Mouse (Mus musculus) T-helper 17 cell (primary cell): Measurements from ENCODE around the gene Slc25a38.

Experiments used
- in situ Hi-C, 2 experiments: fragments of 300-600 bp; cut with MboI, MseI; formaldehyde crosslinking; loops; 1 replicate in 1 of 2; 2 replicates in 1 of 2; pipeline ENCODE4 v1.15.1; 2025; ENCODE audit warnings: high pct_unique_total_duplicates in 2 of 2

The Slc25a38 gene

DNA sequence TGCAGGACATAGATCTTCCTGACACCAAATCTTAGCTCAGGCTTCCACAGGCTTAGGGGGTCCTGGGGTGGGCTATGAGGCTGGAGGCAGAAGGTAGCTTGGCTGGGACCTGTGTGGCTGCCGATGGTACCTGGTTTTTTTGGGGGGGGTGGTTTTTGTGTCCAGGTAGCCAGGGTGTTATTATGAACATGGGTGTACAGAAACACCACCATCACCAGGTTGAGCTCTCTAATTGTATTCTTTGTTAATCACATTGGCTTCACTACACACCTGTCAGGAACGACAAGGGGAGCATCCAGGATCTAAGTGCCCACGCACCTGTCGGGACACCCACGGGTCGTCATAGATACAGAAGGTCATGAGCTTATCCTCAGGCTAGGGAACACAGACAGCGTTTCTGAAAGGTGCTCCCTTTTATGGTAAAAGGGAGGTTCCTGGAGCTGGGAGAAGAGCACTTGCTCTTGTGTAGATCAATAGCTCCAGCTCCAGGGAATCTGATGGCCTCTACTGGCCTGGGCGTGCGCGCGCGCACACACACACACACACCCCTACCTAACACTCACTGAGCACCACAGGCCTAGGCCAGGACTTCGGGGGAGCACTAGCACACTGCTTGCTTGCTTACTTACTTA lies 24.5 kb downstream of the Slc25a38 start:
- in situ Hi-C loops: loop anchor here (5.0 to 25.0 kb wide), 2 partner anchors 38 to 872 kb away; no protein-coding TSS in a partner anchor

DNA sequence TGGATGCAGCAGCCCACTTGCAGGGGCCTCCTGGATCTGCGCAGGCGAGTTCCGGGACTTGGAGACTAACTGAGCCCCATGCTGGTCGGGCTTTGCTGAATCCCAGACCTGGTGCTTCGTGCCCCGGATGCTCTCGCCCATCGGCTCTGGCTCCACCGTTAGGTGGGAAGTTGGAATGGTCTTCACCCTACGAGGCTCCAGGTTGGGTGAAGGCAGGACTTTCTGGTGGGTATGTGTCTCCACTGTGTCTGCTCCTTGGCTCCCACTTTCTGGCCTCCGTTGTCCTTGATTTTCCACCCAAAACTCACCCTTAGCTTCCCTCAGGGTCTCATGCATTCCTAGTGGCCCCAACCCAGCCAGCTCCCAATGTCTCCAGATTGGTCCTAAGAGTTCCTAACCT lies 25.3 kb downstream of the Slc25a38 start:
- in situ Hi-C loops: loop anchor here (5.0 to 25.0 kb wide), 2 partner anchors 37 to 873 kb away; no protein-coding TSS in a partner anchor

DNA sequence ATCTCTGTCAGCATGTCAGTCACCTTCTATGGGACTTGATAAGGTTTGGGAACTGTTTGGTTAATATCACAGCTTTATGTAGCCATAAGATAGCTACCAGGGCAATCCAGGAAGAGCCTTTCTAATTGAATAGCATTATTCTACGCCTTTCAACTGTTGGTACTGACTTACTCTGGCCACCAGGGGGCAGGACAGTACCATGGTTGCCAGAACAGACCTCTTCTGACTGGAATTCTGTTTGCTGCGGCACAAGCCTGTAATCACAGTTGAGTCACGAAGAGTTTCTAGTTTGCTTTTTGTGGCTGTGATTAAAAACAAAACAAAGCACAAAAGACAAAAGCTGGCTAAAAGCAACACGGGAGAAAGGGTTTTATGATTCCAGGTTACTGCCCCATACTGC lies 30.5 kb downstream of the Slc25a38 start:
- in situ Hi-C loops: loop anchor here in 1 of 2 experiments (5.0 to 25.0 kb wide), 2 partner anchors 52 to 878 kb away; no protein-coding TSS in a partner anchor

DNA sequence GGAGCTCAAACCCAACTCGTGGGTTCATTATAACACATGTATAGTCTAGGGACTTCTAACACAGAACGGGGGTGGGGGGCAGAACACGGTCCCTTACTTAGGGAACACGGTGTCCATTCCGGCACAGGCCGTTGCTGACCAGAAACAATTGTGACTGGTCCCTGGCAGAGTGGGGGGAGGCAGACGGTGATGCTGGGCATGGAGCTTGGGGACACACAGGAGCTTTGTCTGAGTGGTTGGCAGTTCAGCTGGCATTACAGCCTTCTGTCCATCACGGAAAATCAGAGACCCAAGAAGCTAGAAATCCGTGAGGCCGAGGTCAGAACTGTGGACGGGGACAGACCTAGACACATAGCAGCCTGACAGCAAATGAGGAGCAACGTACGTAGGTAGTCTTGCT lies 34.3 kb downstream of the Slc25a38 start:
- in situ Hi-C loops: loop anchor here in 1 of 2 experiments (5.0 to 25.0 kb wide), 2 partner anchors 48 to 882 kb away; no protein-coding TSS in a partner anchor

DNA sequence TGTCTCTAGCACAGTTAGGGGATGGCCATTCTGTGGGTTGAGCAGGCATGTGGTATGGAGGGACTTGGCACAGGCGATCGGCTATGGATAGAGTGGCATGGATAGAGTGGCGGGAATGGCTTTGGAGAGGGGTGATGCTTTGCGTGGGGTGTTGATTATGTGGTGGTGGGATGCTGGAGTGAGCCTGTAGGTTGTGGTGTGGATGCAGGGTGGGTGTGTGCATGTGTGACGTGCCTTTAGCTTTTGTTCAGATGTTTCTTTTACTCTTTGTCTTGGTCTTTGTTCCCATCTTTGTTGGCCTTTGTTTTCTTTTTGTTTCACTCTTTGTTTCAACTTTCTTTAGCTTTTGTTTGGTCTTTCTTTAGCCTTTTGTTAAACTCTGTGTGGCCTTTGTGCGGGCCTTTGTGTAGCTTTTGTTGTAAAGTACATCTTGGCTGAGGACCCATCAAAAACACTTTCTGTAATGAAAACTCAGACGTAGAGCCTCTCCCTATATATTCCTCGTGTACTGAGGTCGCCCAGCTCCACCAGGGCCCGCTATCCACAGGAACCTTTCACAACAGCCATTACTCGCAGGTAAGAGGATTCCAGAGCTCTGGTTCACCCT lies 39.2 kb downstream of the Slc25a38 start, which contains the start of gene Mobp:
TSS of gene Mobp (plus strand) at position 486 of the 607 bp plus-strand sequence.
- in situ Hi-C loops: loop anchor here in 1 of 2 experiments (25.0 kb wide), 1 partner anchor 887 kb away; no protein-coding TSS in a partner anchor

DNA sequence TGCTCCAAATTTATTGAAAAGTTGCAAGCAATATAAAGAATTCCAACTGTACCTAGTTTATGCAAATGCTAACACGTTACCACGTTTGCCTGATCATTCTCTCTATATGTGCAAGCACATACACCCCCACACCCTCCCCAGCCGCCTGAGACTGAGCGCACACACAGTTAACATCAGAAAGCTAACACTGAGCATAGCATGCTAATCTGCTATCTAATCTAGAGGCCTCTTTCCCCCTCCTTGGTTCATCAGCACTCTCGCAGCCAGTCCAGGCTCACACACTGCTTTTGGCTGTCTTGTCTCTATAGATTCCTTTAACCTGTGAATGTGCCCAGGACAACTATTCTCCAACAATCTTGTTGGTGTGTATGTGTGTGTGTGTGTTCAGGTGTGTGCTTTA lies 41.0 kb downstream of the Slc25a38 start:
- in situ Hi-C loops: no loop called here

DNA sequence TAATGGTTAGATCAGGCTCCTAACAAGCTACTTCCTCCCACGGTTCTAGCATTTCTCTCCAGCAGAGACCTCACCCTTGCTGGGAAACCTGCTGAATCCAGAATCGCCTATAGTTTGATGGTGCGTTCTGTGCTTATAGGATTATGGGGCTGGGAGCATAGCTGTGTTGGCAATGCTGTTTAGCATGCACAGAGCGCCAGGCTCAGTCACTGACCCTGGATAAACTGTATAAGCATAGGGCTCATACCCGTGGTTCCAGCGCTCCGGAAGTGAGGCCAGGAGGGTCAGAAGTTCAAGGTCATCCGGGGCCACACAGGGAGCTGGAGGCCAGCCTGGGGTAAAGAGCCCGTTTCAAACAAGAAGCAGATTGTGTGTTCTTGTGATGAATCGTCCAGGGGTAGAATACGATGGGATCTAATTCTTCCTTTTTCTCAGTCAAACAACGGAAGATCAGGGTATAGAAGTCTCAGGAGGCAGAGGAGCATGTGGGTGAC lies 41.8 kb downstream of the Slc25a38 start:
- in situ Hi-C loops: no loop called here

DNA sequence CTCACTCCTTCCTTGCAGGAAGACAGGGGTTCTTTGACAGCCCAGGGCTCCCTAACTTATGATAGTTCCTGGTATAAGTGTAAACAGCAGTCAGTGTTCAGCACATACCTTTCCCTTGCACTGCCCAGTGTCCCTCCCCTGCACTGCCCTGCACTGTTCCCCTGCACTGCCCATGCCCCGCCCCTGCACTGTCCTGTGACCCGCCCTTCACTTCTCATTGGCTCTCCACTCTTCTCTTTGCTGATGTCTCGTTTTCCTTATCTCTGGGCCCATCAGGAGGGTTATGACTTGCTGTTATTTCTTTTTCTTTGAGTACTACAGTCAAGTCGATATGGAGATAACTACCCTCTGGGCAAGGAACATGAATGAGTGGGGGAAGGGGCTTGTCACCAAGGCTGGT lies 47.9 kb downstream of the Slc25a38 start:
- in situ Hi-C loops: no loop called here

DNA sequence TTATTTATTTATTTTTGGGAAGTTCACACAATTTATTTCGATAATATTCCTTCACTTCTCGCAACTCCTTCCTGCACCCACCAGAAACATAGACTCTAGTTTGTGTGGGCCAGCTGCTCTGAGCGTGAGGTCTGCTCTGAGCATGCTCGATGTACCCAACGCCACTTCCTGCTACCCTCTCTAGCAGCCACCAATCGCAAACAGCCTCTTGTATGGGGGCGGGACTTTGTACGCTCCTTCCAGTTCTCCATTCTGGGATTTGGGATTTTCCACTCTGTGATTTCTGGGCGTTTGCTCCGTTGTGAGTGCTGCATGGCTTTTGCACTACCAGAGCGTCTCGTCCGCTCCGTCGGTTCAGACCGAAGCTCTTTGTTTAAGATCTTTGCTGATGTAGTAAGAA lies 53.7 kb downstream of the Slc25a38 start:
- in situ Hi-C loops: no loop called here

DNA sequence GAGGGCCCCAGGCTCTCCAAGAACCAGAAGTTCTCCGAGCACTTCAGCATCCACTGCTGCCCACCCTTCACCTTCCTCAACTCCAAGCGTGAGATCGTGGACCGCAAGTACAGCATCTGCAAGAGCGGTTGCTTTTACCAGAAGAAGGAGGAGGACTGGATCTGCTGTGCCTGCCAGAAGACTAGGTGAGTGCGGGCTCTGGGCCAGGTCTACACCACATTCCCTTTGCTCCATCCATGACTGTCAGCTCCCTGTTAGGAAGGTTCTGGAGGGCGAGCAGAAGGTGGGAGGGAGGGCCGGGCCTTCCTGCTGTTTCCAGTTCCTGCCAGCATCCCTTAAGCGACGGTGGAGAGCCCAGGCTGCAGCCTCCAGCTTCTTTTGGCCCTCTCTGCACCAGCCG lies 57.7 kb downstream of the Slc25a38 start:
- in situ Hi-C loops: no loop called here

DNA sequence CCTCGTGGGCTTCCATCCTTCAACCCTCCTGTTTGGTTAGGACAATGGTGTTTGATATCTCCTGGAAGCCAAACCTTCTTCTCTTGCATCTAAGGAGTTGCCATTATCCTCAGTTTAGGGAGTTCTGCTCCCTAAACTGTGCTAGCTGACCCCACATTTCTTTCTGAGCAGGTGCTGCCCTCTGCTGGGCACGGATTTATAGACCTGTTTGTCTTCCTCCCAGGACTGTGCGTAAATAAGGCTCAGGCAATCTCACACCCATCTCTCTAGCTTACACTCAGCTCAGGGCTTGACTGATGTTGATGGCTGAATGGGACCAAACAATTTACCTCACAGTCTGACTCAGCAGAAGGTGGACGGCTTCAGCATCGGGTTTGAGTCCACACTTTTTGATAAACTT lies 61.1 kb downstream of the Slc25a38 start:
- in situ Hi-C loops: loop anchor here (5.0 kb wide), 2 partner anchors 34 to 144 kb away; no protein-coding TSS in a partner anchor
